Mouse (Mus musculus) heart, adult 11 months (tissue): ENCODE measurements around the gene AI481877.
A peak's percentile ranks its signal among the peaks of the same experiment; 100 is the strongest.

ENCODE experiments used
- DNase-seq: peaks from one replicate; pipeline ENCODE4 v3.0.0; 2022

AI481877 gene

GRCm38 (mm10) chr4:59123557-59123956 lies 15.2 kb downstream of the AI481877 start:
- DNase-seq: no peak

- DNase-seq: no peak
Measured at GRCm38 (mm10) chr4:59117644-59118495, 20.9 kb downstream of the AI481877 start.

- no peak for DNase-seq
Measured at GRCm38 (mm10) chr4:59108721-59109120, 30.1 kb downstream of the AI481877 start.

GRCm38 (mm10) chr4:59107886-59108285 lies 30.9 kb downstream of the AI481877 start:
- DNase-seq: no peak

- no peak for DNase-seq
Measured at GRCm38 (mm10) chr4:59106661-59107060, 32.1 kb downstream of the AI481877 start.

- DNase-seq: no peak
Measured at GRCm38 (mm10) chr4:59104166-59104565, 34.6 kb downstream of the AI481877 start.

GRCm38 (mm10) chr4:59096393-59096792 lies 42.4 kb downstream of the AI481877 start:
- DNase-seq: peak; percentile 96

- no peak for DNase-seq
Measured at GRCm38 (mm10) chr4:59089391-59089790, 49.4 kb downstream of the AI481877 start.

GRCm38 (mm10) chr4:59083430-59083829 lies 55.4 kb downstream of the AI481877 start:
- no peak for DNase-seq

GRCm38 (mm10) chr4:59069276-59069675 lies 69.5 kb downstream of the AI481877 start:
- DNase-seq: no peak

- peak; percentile 51 for DNase-seq
Measured at GRCm38 (mm10) chr4:59062526-59062925, 76.3 kb downstream of the AI481877 start.

- DNase-seq: peak; percentile 57
Measured at GRCm38 (mm10) chr4:59057929-59058328, 80.9 kb downstream of the AI481877 start.

GRCm38 (mm10) chr4:59051081-59051480 lies 87.7 kb downstream of the AI481877 start:
- peak; percentile 71 for DNase-seq

- DNase-seq: no peak
Measured at GRCm38 (mm10) chr4:59047222-59047621, 91.6 kb downstream of the AI481877 start.

GRCm38 (mm10) chr4:59043891-59044290 lies 94.9 kb downstream of the AI481877 start:
- peak; percentile 63 for DNase-seq

- DNase-seq: peak; percentile 87
Measured at GRCm38 (mm10) chr4:59043074-59043473, 95.7 kb downstream of the AI481877 start.

GRCm38 (mm10) chr4:59040397-59041287 lies 98.1 kb downstream of the AI481877 start:
- peak; percentile 80 for DNase-seq

GRCm38 (mm10) chr4:59037525-59037924 lies 101.3 kb downstream of the AI481877 start:
- DNase-seq: peak; percentile 84

GRCm38 (mm10) chr4:59036490-59037127 lies 102.2 kb downstream of the AI481877 start:
- DNase-seq: peak; percentile 95

GRCm38 (mm10) chr4:59035786-59036350 lies 102.9 kb downstream of the AI481877 start:
- peak; percentile 92 for DNase-seq

- DNase-seq: peak; percentile 97
Measured at GRCm38 (mm10) chr4:59034918-59035785, 103.6 kb downstream of the AI481877 start, which contains the start of gene Gng10. TSS of gene Gng10 (plus strand) at chr4:59035088.
